29 mouse cellular contexts compared by ENCODE assay signal in genomic region chr10:43910032-43910872, GRCm38 (mm10). TPM values are rescaled to one million over a fixed set of nuclear protein-coding genes. Genes with fewer than 3 reads are reported as not detected.
A peak's percentile ranks its signal among the peaks of the same experiment; 100 is the strongest.
DNase-seq lines count a peak whose midpoint lies in the region; ATAC-seq and TF ChIP-seq lines count a peak whose summit lies in the region.
"Had no signal": no experiment of that assay in that cellular context is flagged by ENCODE, and none has a peak within 500 bp of the region (broad histone marks: within the 10 kb centered on the region; RNA-seq: fewer than 3 reads in every experiment).

No protein-coding gene starts in this region.

- H3K4me3 ChIP-seq in stomach, embryonic 14.5 days (ENCODE audit: low read depth, low read length): no peak overlapping the region
- no peak overlapping the region for H3K4me3 ChIP-seq in stomach, postnatal 0 days (ENCODE audit: low read depth, low read length)
- H3K4me3 ChIP-seq in forebrain, postnatal 0 days (ENCODE audit: low read depth, low read length): no peak overlapping the region
- H3K4me3 ChIP-seq: forebrain, embryonic 13.5 days; heart, adult 2 months; hindbrain, embryonic 12.5 days; intestine, embryonic 15.5 days; limb, embryonic 10.5 days; limb, embryonic 15.5 days had no signal

- no peak overlapping the region for H3K4me2 ChIP-seq in stomach, embryonic 14.5 days (replicated peaks; ENCODE audit: low read depth, low read length)
- no peak overlapping the region for H3K4me2 ChIP-seq in stomach, postnatal 0 days (replicated peaks; ENCODE audit: low read depth)
- H3K4me2 ChIP-seq in forebrain, postnatal 0 days (ENCODE audit: low read depth): no peak overlapping the region
- H3K4me2 ChIP-seq: forebrain, embryonic 13.5 days; hindbrain, embryonic 12.5 days; intestine, embryonic 15.5 days; limb, embryonic 15.5 days; midbrain, embryonic 11.5 days had no signal

- no peaks in the 10 kb centered on the region for H3K36me3 ChIP-seq in stomach, embryonic 14.5 days (ENCODE audit: control insufficient read depth, insufficient read depth, low read length)
- no peaks in the 10 kb centered on the region for H3K36me3 ChIP-seq in stomach, postnatal 0 days (ENCODE audit: control insufficient read depth, insufficient read depth, low read length)
- H3K36me3 ChIP-seq in forebrain, postnatal 0 days (ENCODE audit: insufficient read depth): no peaks in the 10 kb centered on the region
- H3K36me3 ChIP-seq: intestine, embryonic 15.5 days; limb, embryonic 15.5 days had no signal

- ATAC-seq in stomach, embryonic 14.5 days (ENCODE audit: insufficient number of reproducible peaks, insufficient read depth, low FRiP score, low read depth): peak; percentile 53; the same call in 1 of the 2 replicates
- no peak for ATAC-seq in stomach, postnatal 0 days (ENCODE audit: low FRiP score, low TSS enrichment)
- peak; percentile 92 for ATAC-seq in megakaryocyte, adult 5-6 weeks (ENCODE audit: poor library complexity, severe bottlenecking)
- ATAC-seq in forebrain, postnatal 0 days: no peak
- ATAC-seq: forebrain, embryonic 13.5 days; hindbrain, postnatal 0 days; intestine, embryonic 15.5 days; midbrain, embryonic 16.5 days had no signal

- no peak overlapping the region for H3K9ac ChIP-seq in stomach, embryonic 14.5 days (replicated peaks; ENCODE audit: low read depth, low read length)
- H3K9ac ChIP-seq in stomach, postnatal 0 days (ENCODE audit: low read length): no peak overlapping the region
- H3K9ac ChIP-seq in forebrain, postnatal 0 days: no peak overlapping the region
- H3K9ac ChIP-seq: forebrain, embryonic 13.5 days; hindbrain, embryonic 12.5 days; intestine, embryonic 15.5 days; limb, embryonic 15.5 days had no signal

- 75% methylated on average over 12 of the region's 12 CpGs for WGBS in stomach, embryonic 14.5 days
- WGBS in stomach, postnatal 0 days: 68% methylated on average over 12 of the region's 12 CpGs
- 85% methylated on average over 12 of the region's 12 CpGs for WGBS in forebrain, postnatal 0 days

- TF ChIP-seq EP300 in stomach, postnatal 0 days (optimal IDR thresholded peaks at IDR 0.05): no peak

- no peak for TF ChIP-seq CTCF in stomach, postnatal 0 days (IDR thresholded peaks at IDR 0.05; ENCODE audit: low read depth)
- TF ChIP-seq CTCF in forebrain, postnatal 0 days (IDR thresholded peaks at IDR 0.05; ENCODE audit: low read depth): no peak

- H3K27me3 ChIP-seq in stomach, embryonic 14.5 days (ENCODE audit: control insufficient read depth, insufficient read depth, low read length): no peaks in the 10 kb centered on the region
- H3K27me3 ChIP-seq in stomach, postnatal 0 days (ENCODE audit: control insufficient read depth, insufficient read depth, low read length): no peaks in the 10 kb centered on the region
- no peaks in the 10 kb centered on the region for H3K27me3 ChIP-seq in forebrain, postnatal 0 days (ENCODE audit: insufficient read depth, low read length)
- H3K27me3 ChIP-seq: forebrain, embryonic 13.5 days; hindbrain, embryonic 12.5 days; intestine, embryonic 15.5 days; limb, embryonic 15.5 days had no signal

- H3K4me1 ChIP-seq in stomach, embryonic 14.5 days (ENCODE audit: control insufficient read depth, insufficient read depth, low read length): no peaks in the 10 kb centered on the region
- H3K4me1 ChIP-seq in stomach, postnatal 0 days (replicated peaks; ENCODE audit: control insufficient read depth, insufficient read depth): no peaks in the 10 kb centered on the region
- H3K4me1 ChIP-seq in forebrain, postnatal 0 days (ENCODE audit: insufficient read depth): no peaks in the 10 kb centered on the region
- H3K4me1 ChIP-seq: forebrain, embryonic 13.5 days; hindbrain, embryonic 12.5 days; intestine, embryonic 15.5 days; limb, embryonic 10.5 days; limb, embryonic 15.5 days had no signal

- no peak for DNase-seq in stomach, postnatal 0 days (ENCODE audit: low spot score)
- peak; percentile 4 for DNase-seq in brain, adult 2 months (ENCODE audit: low read depth, low spot score)
- no peak for DNase-seq in cerebellum, postnatal 25 days
- DNase-seq in heart, adult 9 months (ENCODE audit: low spot score in 2 of 2): no peak
- DNase-seq in forebrain, postnatal 0 days: no peak
- DNase-seq: adrenal gland, postnatal 14 days; B cell, adult 2 months; cerebellum, adult 2 months; cerebellum, postnatal 14 days; gastrocnemius, postnatal 14 days; heart, adult 2 months; heart, postnatal 14 days; kidney, adult 8-10 months; kidney, postnatal 10 days; layer of hippocampus, adult 9-11 months; lung, postnatal 36 days; right cerebral cortex, postnatal 25 days; thymus, adult 18-20 months; thymus, postnatal 25 days had no signal

- H3K27ac ChIP-seq in stomach, embryonic 14.5 days (ENCODE audit: low read length): no peak overlapping the region
- no peak overlapping the region for H3K27ac ChIP-seq in stomach, postnatal 0 days (replicated peaks)
- H3K27ac ChIP-seq in forebrain, postnatal 0 days (ENCODE audit: low read depth, low read length): no peak overlapping the region
- H3K27ac ChIP-seq: forebrain, embryonic 13.5 days; heart, adult 2 months; hindbrain, embryonic 12.5 days; hindbrain, postnatal 0 days; intestine, embryonic 15.5 days; limb, embryonic 10.5 days; limb, embryonic 15.5 days had no signal

- H3K9me3 ChIP-seq in stomach, embryonic 14.5 days (ENCODE audit: control insufficient read depth, low read depth, low read length): no peaks in the 10 kb centered on the region
- no peaks in the 10 kb centered on the region for H3K9me3 ChIP-seq in stomach, postnatal 0 days (ENCODE audit: control insufficient read depth, low read length)
- no peaks in the 10 kb centered on the region for H3K9me3 ChIP-seq in forebrain, postnatal 0 days (ENCODE audit: low read length)
- H3K9me3 ChIP-seq: forebrain, embryonic 13.5 days; hindbrain, embryonic 12.5 days; intestine, embryonic 15.5 days; limb, embryonic 10.5 days; limb, embryonic 15.5 days had no signal

RNA-seq across cellular contexts. Expression of gene Rtn4ip1, which starts 8.6 kb away (rescaled TPM):
- 10.9 and 11.3 TPM in 2 replicates for polyA plus RNA-seq in stomach, embryonic 14.5 days (2014; fragmentation: Nextera tagmentation; extraction: Ambion mirVana)
- polyA plus RNA-seq in stomach, postnatal 0 days (2015; fragmentation: Nextera tagmentation; extraction: Ambion mirVana): 7.4 and 7.6 TPM in 2 replicates
- total RNA-seq in megakaryocyte, adult 5-6 weeks (2015): 8.7 and 9.1 TPM in 2 replicates
- 4.6 and 8.1 TPM in 2 replicates for total RNA-seq in megakaryocyte, adult 5-6 weeks (2017)
- total RNA-seq in forebrain, postnatal 0 days (2014; rRNA removed): 4.7 and 5.8 TPM in 2 replicates
- 8.5 and 10.6 TPM in 2 replicates for polyA plus RNA-seq in forebrain, postnatal 0 days (2015; fragmentation: Nextera tagmentation; extraction: Ambion mirVana)

RNA-seq across cellular contexts. Expression of gene Qrsl1, which starts 8.7 kb away (rescaled TPM):
- polyA plus RNA-seq in stomach, embryonic 14.5 days (2014; fragmentation: Nextera tagmentation; extraction: Ambion mirVana): 23.0 and 24.4 TPM in 2 replicates
- polyA plus RNA-seq in stomach, postnatal 0 days (2015; fragmentation: Nextera tagmentation; extraction: Ambion mirVana): 13.2 and 13.4 TPM in 2 replicates
- total RNA-seq in megakaryocyte, adult 5-6 weeks (2015): 13.3 and 18.1 TPM in 2 replicates
- total RNA-seq in megakaryocyte, adult 5-6 weeks (2017): 10.2 and 11.2 TPM in 2 replicates
- total RNA-seq in forebrain, postnatal 0 days (2014; rRNA removed): 14.7 and 17.6 TPM in 2 replicates
- 15.8 and 18.8 TPM in 2 replicates for polyA plus RNA-seq in forebrain, postnatal 0 days (2015; fragmentation: Nextera tagmentation; extraction: Ambion mirVana)

Comparison
In these comparisons a context has a peak if more than half of its experiments do, and no peak if none do; other contexts are left out.
1. ATAC-seq: peak in stomach, embryonic 14.5 days (single experiment) and megakaryocyte, adult 5-6 weeks (single experiment); none in stomach, postnatal 0 days (single experiment) and forebrain, postnatal 0 days (single experiment).